Comparison of ENCODE assay signal across 8 mouse cellular contexts in genomic region chr6:87216114-87216591, GRCm38 (mm10).
DNase-seq lines count a peak whose midpoint lies in the region; ATAC-seq and TF ChIP-seq lines count a peak whose summit lies in the region.
"Had no signal": no experiment of that assay in that cellular context is flagged by ENCODE, and none has a peak within 500 bp of the region (broad histone marks: within the 10 kb centered on the region; RNA-seq: fewer than 3 reads in every experiment).

No protein-coding gene starts in this region.

- DNase-seq in kidney, postnatal 36 days: no peak
- DNase-seq in brain, adult 2 months (ENCODE audit: low read depth, low spot score): peak; percentile 29
- peak; percentile 38 to 59 for DNase-seq in heart, adult 9 months (ENCODE audit: low spot score in 2 of 2)
- DNase-seq in lung, postnatal 0 days (ENCODE audit: low spot score): peak; percentile 46
- DNase-seq in frontal cortex, adult 2 months (ENCODE audit: extremely low spot score in 1 of 2, low spot score in 1 of 2): no peak

- peaks cover 10% of the 10 kb centered on the region; the same call in 1 of the 2 replicates for H3K4me1 ChIP-seq in kidney, embryonic 16.5 days (ENCODE audit: insufficient read depth, low read length)
- 0 out of 2 replicates have a peak, but pooled peaks cover 3% of the 10 kb centered on the region for H3K4me1 ChIP-seq in lung, postnatal 0 days (ENCODE audit: insufficient read depth, low read depth, low read length)
- H3K4me1 ChIP-seq: forebrain, embryonic 15.5 days had no signal

- 0 out of 2 replicates have a peak, but pooled peaks have one; percentile 43 for ATAC-seq in kidney, embryonic 16.5 days (ENCODE audit: low FRiP score, low TSS enrichment)
- peak; percentile 81 for ATAC-seq in lung, postnatal 0 days
- no peak for ATAC-seq in erythroblast, adult 5-6 weeks (replicated peaks; ENCODE audit: low FRiP score, poor library complexity, severe bottlenecking)
- ATAC-seq: forebrain, embryonic 15.5 days had no signal

- 68% methylated on average over 2 of the region's 2 CpGs for WGBS in kidney, embryonic 16.5 days
- 36% methylated on average over 2 of the region's 2 CpGs for WGBS in lung, postnatal 0 days

- peaks cover 6% of the 10 kb centered on the region; the same call in 1 of the 2 replicates for H3K36me3 ChIP-seq in kidney, embryonic 16.5 days (ENCODE audit: insufficient read depth, low read length)
- 0 out of 2 replicates have a peak, but pooled peaks cover 5% of the 10 kb centered on the region for H3K36me3 ChIP-seq in lung, postnatal 0 days (ENCODE audit: insufficient read depth, low read length)
- H3K36me3 ChIP-seq: forebrain, embryonic 15.5 days had no signal

- H3K4me2 ChIP-seq in kidney, embryonic 16.5 days (replicated peaks; ENCODE audit: low read depth, low read length): no peak overlapping the region
- H3K4me2 ChIP-seq in lung, postnatal 0 days (replicated peaks; ENCODE audit: low read depth, low read length): no peak overlapping the region
- H3K4me2 ChIP-seq: forebrain, embryonic 15.5 days had no signal

- H3K9ac ChIP-seq in kidney, embryonic 16.5 days (replicated peaks; ENCODE audit: low read length): no peak overlapping the region
- H3K9ac ChIP-seq in lung, postnatal 0 days (replicated peaks; ENCODE audit: low read depth): no peak overlapping the region
- H3K9ac ChIP-seq: forebrain, embryonic 15.5 days had no signal

- H3K9me3 ChIP-seq in kidney, embryonic 16.5 days (ENCODE audit: low read length): no peaks in the 10 kb centered on the region
- H3K9me3 ChIP-seq in lung, postnatal 0 days (ENCODE audit: low read length): no peaks in the 10 kb centered on the region
- H3K9me3 ChIP-seq: forebrain, embryonic 15.5 days had no signal

- TF ChIP-seq EP300 in lung, postnatal 0 days (IDR thresholded peaks at IDR 0.05): peak; percentile 10; the same call in 1 of the 2 replicates

- H3K4me3 ChIP-seq in kidney, embryonic 16.5 days (ENCODE audit: low read length): no peak overlapping the region
- H3K4me3 ChIP-seq in lung, postnatal 0 days (ENCODE audit: low read depth, low read length): no peak overlapping the region
- H3K4me3 ChIP-seq: forebrain, embryonic 15.5 days had no signal

- no peaks in the 10 kb centered on the region for H3K27me3 ChIP-seq in kidney, embryonic 16.5 days (ENCODE audit: insufficient read depth, low read length)
- no peaks in the 10 kb centered on the region for H3K27me3 ChIP-seq in lung, postnatal 0 days (replicated peaks; ENCODE audit: insufficient read depth, low read length)
- H3K27me3 ChIP-seq: forebrain, embryonic 15.5 days had no signal

- TF ChIP-seq CTCF in lung, postnatal 0 days (IDR thresholded peaks at IDR 0.05): no peak; the same call in 1 of the 2 replicates

- no peak overlapping the region; the same call in 1 of the 2 replicates for H3K27ac ChIP-seq in kidney, embryonic 16.5 days (ENCODE audit: low read length)
- H3K27ac ChIP-seq in lung, postnatal 0 days (ENCODE audit: low read length): peak overlapping the region; percentile 40
- H3K27ac ChIP-seq: forebrain, embryonic 15.5 days had no signal

Comparison
In these comparisons a context has a peak if more than half of its experiments do, and no peak if none do; other contexts are left out.
1. DNase-seq: peak in brain, adult 2 months (single experiment), heart, adult 9 months (2 of 2) and lung, postnatal 0 days (single experiment); none in kidney, postnatal 36 days (0 of 2) and frontal cortex, adult 2 months (0 of 2).